Mouse (Mus musculus) splenic B cell, adult 2 months (primary cell): ENCODE measurements around the gene Fcgrt.
A peak's percentile ranks its signal among the peaks of the same experiment; 100 is the strongest.

Experiments used
- DNase-seq: peaks from one replicate; pipeline ENCODE4 v3.0.0-alpha.2; 2011; ENCODE audit warnings: low read depth, low spot score
- H3K27me3 ChIP-seq: 2 replicates; pipeline ENCODE4 v1.6.1; 2012; ENCODE audit warnings: mild to moderate bottlenecking, low read length, moderate library complexity, mixed read lengths; ENCODE audit not compliant: control insufficient read depth, poor library complexity, insufficient read depth, severe bottlenecking
- H3K36me3 ChIP-seq: 2 replicates; pipeline ENCODE4 v1.6.1; 2012; ENCODE audit warnings: mild to moderate bottlenecking, low read length, moderate library complexity, mixed read lengths; ENCODE audit not compliant: control insufficient read depth, poor library complexity, insufficient read depth, severe bottlenecking

Gene Fcgrt

DNA sequence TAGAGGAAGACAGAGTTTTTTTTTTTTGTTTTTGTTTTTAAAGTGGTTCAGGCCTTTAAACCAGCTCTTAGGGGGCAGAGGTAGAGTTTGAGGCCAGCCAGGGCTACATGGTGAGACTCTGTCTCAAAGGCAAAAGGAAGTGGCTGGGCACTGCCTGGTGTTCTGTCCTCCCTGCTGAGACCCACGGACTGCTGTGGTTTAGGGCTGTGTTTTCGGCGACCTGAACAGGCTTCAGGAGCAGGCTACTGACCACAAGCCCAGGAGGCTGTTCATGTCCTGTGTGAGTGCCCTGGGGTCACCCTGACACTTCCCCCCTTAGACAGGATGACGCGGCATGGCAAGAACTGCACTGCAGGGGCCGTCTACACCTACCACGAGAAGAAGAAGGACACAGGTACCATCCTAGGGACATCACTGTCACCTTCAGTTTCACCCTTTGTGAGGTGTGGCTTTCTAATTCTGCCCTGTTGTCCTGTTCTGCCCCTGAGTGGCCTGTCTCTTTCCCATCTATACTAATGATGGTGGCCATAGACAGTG lies 30.4 kb downstream of the Fcgrt start:
- H3K36me3 ChIP-seq = peaks cover 9% of the 10 kb centered on the region
- no peaks in the 10 kb centered on the region for H3K27me3 ChIP-seq
- DNase-seq = no peak

- H3K36me3 ChIP-seq = peaks cover 8% of the 10 kb centered on the region
- H3K27me3 ChIP-seq = no peaks in the 10 kb centered on the region
- peak; percentile 54 for DNase-seq
These were observed 31.4 kb downstream of the Fcgrt start for GRCm38 (mm10) chr7:45072230-45072629.

DNA sequence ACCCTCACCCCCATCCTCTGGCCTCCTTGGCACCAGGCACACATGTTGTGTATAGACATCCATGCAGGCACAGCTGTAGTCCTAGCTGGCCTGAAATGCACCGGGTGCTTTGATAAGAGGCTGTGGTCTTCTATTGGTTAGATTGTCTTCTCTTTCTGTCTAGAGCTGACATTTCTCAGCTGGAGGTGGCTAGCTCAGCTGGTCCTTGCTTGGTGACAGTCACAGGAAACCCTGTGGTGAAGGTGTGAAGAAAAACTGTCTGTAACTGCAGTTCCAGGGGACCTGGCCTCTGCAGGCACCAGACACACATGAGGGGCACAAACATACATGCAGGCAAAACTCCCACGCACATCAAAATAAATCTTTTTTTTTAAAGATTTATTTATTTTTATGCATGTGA lies 34.0 kb downstream of the Fcgrt start:
- DNase-seq = no peak
- H3K27me3 ChIP-seq = no peaks in the 10 kb centered on the region
- no peaks in the 10 kb centered on the region; the same call in 1 of the 2 replicates for H3K36me3 ChIP-seq

GRCm38 (mm10) chr7:45068000-45068318 lies 35.7 kb downstream of the Fcgrt start:
- Histone ChIP-seq H3K36me3 (no peaks in the 10 kb centered on the region), H3K27me3 (no peaks in the 10 kb centered on the region)
- DNase-seq = peak; percentile 73

DNA sequence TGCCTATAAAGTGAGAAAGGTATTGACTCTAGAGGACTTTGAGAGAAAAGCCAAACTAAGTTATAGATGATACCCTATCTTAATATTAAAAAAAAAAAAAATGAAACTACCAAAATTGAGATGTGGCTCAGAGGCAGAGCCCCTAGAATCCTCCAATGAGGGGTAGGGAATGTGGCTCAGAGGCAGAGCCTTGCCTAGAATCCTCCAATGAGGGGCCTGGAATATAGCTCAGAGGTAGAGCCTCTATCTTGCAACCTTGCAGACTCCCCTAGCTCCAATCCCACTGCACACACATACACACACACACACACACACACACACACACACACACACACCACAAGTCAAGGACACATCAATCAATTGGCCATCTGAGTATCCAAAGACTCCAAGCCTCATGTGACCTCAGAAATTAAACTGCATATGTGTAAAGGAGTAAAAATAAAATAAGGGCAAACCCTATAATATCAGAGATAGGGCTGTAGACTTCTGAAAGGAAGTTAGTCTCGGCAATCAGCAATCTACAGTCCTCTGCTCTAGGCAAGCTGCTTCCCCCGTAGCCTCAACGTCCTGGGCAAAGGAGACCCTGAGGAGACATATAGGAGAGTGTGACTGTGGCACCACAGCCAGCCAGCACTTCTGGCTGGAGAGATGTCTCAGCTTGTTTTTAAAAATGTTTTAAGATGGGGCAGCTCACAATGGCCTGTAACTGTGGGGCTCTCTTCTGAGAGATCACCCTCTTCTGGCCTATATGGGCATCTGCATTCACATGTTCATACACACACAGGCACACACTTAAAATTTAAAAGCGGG lies 36.3 kb downstream of the Fcgrt start:
- DNase-seq = no peak
- Histone ChIP-seq H3K27me3 (no peaks in the 10 kb centered on the region), H3K36me3 (no peaks in the 10 kb centered on the region)

- peak; percentile 97 for DNase-seq
- H3K27me3 ChIP-seq = no peaks in the 10 kb centered on the region
These were observed 41.3 kb downstream of the Fcgrt start, which contains the start of the genes Nosip and Prrg2 for GRCm38 (mm10) chr7:45062239-45062835. Nosip (plus strand) TSS chr7:45062429. Prrg2 (minus strand) TSS chr7:45062677.

GRCm38 (mm10) chr7:45061532-45062075 lies 42.0 kb downstream of the Fcgrt start:
- Histone ChIP-seq H3K27me3 (no peaks in the 10 kb centered on the region), H3K36me3 (no peaks in the 10 kb centered on the region)
- no peak for DNase-seq

More at GRCm38 (mm10) chr7:45062239-45062835, 41.3 kb downstream of the Fcgrt start, which contains the start of the genes Nosip and Prrg2:
- no peaks in the 10 kb centered on the region for H3K36me3 ChIP-seq

DNA sequence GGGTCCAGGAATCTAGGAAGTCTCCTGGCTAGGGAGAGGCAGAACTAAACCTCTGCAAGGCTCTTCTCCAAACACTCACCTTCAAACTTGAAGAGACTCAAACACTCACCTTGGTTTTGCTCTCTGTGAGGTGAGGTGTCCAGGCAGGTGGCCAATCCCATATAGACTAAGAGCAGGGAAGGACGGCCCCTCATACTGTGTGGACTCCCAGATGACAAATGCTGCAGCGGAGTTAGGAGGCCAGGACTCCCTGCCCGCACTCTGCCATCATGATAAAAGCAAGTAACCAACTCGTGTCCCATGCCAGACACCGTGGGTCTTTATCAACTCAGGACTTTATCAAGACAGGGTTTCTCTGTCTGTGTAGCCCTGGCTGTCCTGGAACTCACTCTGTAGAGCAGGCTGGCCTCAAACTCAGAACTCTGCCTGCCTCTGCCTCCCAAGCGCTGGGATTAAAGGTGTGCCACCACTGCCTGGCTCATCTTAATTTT lies 43.0 kb downstream of the Fcgrt start:
- DNase-seq = no peak
- Histone ChIP-seq H3K36me3 (no peaks in the 10 kb centered on the region), H3K27me3 (no peaks in the 10 kb centered on the region)

- Histone ChIP-seq H3K27me3 (no peaks in the 10 kb centered on the region), H3K36me3 (no peaks in the 10 kb centered on the region)
- DNase-seq = no peak
These were observed 44.8 kb downstream of the Fcgrt start for GRCm38 (mm10) chr7:45058607-45059571.

DNA sequence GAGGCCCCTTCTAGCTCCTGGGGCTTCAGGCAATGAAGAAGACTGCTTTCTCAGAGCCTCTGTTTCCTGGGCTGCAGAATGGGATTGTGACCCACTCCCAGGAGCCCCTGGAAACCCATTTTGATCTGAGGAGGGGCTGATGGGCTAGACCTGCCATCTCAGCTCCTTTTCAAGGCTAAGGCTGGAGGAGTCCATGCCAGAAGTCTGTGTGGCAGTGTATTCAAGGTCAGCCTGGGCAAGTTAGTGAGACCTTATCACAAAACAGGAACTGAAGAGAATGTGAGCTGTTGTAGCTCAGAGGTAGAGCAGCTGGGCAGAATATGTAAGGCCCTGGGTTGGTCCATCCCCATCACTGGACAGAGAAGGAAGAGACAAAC lies 46.7 kb downstream of the Fcgrt start:
- Histone ChIP-seq H3K27me3 (no peaks in the 10 kb centered on the region), H3K36me3 (no peaks in the 10 kb centered on the region)
- DNase-seq = no peak

GRCm38 (mm10) chr7:45056329-45056971 lies 47.2 kb downstream of the Fcgrt start:
- Histone ChIP-seq H3K36me3 (no peaks in the 10 kb centered on the region), H3K27me3 (no peaks in the 10 kb centered on the region)
- no peak for DNase-seq

GRCm38 (mm10) chr7:45053931-45054510 lies 49.6 kb downstream of the Fcgrt start:
- peak; percentile 97 for DNase-seq
- Histone ChIP-seq H3K27me3 (no peaks in the 10 kb centered on the region), H3K36me3 (peaks cover 6% of the 10 kb centered on the region)

DNA sequence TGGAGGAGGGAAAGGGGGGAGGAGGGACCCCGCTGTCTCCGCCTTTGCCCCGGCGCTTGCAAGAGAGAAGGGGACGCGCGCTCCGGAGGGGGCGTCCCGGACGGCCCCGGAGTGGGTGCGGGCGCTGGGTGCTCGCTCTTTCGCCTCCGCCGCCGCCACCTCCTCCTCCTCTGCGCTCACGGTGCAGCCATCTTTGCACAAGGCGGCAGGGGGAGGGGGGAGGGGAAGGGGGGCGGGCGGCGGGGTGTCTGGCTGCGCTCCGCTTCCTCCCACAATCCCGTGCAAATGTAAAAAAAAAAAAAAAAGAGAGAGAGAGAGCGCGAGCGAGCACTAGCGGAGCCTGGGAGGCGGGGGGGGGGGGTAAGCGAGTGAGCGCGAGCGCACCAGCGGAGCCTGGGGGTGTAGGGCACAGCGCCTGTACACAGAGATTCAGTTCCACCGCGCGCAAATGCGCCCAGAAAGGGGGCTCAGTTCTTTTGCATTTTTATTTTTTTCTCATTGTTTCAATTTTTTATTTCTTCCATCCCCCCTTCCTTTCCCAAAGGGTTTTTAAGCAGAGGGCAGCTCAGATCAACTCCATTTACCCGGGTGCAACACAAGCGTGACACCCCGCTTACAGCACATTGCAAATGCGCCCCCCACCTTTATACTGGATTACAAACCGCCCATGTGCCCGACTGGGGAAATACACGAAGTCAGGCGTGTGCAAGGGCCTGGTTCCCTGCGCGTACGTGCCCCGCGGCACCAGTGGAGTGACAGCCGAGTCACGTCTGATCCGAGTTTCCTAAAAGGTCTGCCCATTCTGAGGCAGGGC lies 50.3 kb downstream of the Fcgrt start:
- peak; percentile 84 for DNase-seq
- no peaks in the 10 kb centered on the region for H3K27me3 ChIP-seq
- H3K36me3 ChIP-seq = peaks cover 6% of the 10 kb centered on the region
